Mouse (Mus musculus): ENCODE measurements around the gene Frmd4b.

DNA sequence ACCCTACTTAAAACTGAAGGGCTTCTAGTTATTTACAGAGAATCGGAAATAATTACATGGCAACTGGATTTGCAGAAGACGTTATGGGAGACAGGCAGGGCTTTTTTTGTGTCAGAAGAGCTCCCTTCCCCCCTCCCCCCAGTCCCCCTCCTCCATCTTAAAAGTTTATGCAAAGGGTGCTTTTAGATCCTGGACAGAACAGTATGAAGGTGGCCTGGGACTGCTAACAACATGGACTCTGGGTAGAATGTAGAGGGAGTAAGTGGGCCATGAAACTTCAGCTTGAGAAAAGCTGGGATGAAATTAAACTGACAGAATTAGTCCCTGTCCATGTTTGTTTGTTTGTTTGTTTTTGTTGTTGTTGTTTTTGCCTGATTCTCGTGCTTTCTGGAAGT is 304.8 kb downstream of the Frmd4b start:
- TF ChIP-seq EP300 (IDR thresholded peaks at IDR 0.05; ENCODE audit: insufficient read depth, low read depth, low read length) (no peak), CTCF (IDR thresholded peaks at IDR 0.05) (no peak), POLR2A (IDR thresholded peaks at IDR 0.05; ENCODE audit: insufficient read depth, low read depth, low read length) (no peak)
